Mouse (Mus musculus): ENCODE data around the gene Iqcn.

The Iqcn gene

DNA sequence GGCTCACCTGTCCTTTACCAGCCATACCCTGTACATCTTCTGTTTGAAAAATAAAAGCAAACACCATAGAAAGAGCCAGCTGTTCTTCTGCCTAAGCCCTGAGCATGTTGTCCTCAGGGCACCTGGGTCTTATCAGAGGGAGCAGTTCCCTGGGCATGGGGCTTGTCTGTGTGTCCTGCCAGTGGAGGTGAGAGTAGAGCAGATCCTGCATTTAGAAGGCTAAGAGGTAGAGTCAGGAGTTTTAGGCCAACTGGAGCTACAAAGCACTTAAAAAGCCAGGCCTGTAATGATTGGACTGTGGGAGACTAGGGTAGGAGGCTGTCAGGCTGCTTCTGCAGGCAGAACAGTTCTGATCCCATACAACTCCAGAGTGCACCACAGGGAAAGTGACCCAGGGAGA is 24.6 kb upstream of the Iqcn start:
- DNase-seq (ENCODE audit: low read depth, low spot score): no peak

DNA sequence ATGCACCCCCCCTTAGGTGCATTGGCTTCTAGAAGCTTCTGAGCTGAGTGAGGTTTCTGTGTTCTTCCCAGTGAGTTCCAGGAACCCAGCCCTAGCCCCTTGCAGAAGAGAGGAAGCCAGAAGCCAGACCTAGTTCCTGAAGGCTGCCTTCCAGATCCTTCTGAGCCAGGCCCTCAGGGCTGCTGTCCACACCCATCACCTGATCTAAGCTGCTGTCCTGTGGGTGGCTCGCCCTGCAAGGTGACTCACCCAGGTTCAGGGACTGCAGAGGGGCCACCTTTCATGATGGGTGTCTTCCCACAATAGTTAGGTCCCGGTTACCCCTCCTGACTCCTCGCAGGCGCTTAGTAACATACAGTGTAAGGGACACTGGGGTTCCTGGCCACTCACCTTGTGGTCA is 23.9 kb upstream of the Iqcn start:
- no peak for DNase-seq (ENCODE audit: low read depth, low spot score)

DNA sequence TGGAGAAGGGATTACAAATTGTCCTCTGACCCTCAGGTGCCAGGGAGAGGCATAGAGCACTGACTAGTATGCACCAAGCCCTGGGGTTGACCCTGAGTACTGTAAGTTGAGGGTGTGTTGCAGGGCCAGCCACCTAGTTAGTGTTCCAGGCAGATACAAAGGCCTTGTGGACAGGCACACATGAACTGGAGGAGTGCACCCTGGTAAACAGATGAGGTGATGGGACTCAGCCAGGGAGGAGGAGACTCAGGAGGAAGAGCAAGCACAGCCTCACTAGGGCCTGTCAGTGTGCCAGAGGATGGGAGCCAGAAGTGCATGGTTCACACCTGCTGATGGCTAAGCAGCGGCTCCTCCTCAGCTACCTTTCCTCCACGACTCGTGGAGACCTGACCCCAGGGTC is 23.2 kb upstream of the Iqcn start:
- no peak for DNase-seq (ENCODE audit: low read depth, low spot score)

DNA sequence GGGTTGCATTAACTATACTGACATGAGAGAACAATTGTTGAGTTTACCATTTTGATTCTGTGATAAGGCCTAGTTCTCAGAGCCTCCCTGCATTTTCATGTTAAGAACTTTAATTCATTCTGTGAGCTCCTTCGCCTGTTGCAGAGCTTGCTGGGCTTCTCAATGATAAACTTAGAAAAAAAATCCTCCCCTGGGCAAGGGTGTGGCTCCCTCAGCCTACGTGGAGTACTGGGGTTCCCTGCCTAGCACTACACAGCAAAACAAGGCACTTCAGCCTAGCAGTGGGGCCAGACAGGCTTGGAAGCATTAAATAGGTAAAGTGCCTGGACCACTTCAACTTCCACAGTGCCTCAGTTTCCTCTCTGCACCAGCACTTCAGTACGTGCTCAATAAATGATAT is 21.8 kb upstream of the Iqcn start:
- no peak for DNase-seq (ENCODE audit: low read depth, low spot score)

DNA sequence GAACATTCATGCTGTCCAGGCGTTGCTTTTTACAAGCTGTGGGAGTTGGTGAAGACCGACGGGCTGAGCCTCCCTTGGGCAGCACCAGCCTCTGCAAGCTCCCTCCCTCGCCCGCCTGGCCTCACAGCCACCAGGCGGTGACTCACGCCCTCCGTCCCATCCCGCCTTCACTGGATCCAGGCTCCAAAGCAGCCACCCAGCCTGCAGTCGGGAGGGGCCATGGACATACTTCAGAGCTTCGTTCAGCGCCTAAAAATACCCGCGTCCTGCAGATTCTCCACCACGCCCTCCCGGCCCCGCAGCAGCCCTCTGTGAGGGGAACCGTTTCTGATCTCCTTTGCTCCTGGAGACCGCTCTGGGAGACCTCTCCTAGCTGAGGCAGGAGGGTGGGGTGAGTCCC is 21.1 kb upstream of the Iqcn start:
- no peak for DNase-seq (ENCODE audit: low read depth, low spot score)

DNA sequence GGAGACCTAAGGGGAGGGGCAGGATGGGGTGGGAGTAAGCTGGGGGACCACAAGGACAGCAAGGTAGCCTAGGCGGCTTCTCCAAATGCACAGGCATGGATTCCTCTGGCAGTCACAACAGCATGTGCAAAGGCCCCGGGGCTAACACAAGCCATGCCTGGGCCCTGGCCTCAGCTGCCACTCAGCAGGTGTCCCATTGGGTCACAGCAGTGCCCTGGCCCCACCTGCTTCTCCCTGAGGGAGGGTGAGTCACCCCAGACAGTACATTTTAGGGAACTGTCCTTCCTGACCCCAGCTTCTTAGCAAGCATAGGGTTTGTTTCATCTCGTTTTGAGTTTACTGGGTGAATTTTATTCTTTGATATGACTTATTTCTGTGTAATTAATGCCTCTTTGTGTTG is 20.6 kb upstream of the Iqcn start:
- DNase-seq (ENCODE audit: low read depth, low spot score): peak; percentile 25

DNA sequence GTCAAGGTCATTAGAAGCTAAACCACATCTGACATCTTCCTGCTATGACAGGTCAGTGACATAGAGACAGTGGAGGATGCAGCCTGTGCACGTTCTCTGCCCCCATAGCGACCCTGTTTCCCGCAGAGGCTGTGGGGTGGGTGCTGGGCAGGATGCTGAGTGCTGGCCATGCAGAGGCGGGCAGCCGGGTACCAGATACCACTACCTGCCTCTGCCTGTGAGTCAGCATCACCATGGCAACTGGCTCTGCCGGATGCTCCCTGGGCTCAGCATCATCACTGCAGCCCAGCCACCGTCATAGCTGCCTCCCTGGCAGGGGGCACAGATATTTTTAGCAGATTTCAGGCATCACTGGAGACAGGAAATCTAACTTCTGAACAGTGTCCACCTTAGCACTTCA is 19.0 kb upstream of the Iqcn start:
- no peak for DNase-seq (ENCODE audit: low read depth, low spot score)

DNA sequence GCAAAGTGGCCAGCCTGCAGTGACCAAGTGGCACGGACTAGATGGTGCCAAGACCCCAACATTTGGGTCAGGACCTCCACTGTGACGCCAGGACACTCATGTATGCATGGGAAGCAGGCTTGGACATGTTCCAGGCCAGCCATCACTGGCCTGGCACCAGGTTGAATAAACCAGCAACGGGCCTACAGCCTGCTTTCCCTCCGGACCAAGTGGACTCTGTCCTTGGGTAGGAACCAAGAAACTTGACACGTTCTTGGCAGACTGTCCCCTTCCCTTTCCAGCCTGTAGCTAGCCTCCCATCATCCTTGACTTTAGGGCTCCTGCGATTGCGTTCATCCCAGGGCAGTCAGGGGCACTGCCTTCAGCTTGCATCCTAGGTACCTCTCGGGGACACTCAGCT is 15.7 kb upstream of the Iqcn start:
- DNase-seq (ENCODE audit: low read depth, low spot score): no peak

DNA sequence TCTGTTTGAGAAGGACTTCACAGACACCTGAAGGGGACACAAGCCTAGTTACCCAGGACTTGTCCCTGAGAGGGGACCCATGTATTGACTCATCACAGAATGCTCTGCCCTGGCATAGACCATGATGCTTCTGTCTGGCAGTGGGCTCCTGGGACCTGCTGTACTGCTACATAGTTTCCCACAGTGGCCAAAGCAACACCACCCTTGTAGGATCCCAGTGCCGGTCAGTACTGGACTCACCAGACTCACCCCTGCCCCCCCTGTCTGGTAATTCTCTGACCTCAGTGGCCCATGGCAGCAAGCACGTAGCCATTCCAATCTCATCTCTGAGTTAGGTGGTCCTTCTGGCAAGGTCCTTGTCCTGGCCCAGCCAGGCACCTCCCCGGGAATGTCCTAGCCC is 15.1 kb upstream of the Iqcn start:
- DNase-seq (ENCODE audit: low read depth, low spot score): no peak

DNA sequence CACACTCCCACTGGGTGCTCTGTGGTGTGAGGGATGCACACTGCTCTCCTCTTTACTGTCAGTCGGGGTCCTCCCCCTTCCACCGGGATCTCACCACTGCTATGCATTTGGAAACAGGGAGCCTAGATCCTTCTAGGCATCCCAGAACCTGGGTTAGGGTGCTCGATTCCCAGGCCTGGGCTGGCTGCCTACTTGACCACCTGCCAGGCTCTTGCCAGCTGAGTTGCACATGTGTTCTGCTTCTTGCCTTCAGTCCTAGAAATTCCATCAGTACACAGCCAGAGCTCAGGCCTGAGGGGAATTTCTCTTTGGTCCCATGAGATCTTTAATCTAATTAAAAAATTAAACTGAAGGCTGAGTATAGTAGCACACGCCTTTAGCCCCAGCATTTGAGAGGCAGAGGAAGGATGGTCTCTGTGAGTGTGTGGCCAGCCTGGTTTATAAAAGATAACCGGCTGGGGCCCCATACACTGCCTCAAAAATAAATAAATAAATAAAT is 13.3 kb upstream of the Iqcn start:
- no peak for DNase-seq (ENCODE audit: low read depth, low spot score)

DNA sequence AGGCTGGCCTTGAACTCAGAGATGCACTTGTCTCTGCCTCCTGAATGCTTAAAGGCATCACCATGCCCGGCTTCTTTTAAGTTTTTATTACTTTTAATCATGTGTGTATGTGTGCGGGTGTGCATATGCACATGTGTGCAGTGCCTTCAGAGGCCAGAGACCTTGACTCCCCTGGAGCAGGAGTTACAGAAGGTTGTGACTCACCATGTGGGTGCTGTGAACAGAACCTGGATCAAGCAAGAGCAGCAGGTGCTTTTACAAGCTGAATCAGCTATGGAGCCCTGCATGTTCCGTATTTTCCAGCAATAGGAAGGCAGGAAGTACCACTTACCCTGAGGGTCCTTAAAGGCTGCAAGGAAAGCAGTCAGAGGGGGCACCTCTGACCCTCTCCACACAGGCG is 12.0 kb upstream of the Iqcn start:
- DNase-seq (ENCODE audit: low read depth, low spot score): no peak

DNA sequence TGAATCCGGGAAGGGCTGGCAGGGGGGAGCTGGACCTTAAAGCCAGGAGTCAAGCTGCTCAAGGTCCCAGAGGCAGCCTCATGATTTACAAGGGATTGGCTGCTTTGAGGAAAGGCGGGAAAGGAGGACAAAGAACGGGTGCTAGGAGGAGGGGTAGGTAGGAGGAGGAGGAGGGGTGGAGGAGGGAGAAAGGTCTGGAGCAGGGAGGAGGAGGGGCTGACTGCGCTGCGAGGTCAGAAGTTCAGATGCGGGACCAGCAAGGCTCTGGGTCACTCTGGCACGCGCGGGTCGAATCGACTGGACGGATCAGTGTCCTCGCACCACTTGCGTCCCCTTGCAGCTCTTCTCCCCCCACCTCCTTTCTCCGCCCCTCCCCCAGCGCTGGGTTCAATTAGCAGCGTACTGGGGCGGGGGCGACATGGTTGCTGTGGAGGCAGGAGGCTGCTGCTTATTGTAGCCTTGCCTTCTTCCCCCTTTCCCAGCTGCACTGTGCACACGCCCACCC is 11.5 kb upstream of the Iqcn start:
- DNase-seq (ENCODE audit: low read depth, low spot score): no peak

DNA sequence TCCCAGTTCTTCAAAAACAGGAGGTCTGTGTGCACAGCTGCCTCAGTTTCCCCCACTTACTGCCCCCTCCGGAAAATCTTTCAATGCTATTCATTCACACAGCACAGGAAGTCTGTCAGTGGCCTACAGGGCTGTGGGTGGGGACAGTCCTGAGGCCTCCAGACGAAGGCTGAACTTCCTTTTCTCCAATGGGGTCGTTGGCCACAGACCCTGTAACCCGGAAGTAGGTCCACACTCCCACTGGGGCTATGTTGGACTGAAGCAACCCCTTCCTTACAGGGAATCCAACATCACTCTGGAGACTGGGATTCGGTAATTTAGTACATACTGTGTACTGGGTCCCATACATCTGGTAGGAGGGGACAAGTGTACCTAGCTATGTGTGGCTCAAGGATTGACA is 9.6 kb upstream of the Iqcn start:
- DNase-seq (ENCODE audit: low read depth, low spot score): peak; percentile 69

DNA sequence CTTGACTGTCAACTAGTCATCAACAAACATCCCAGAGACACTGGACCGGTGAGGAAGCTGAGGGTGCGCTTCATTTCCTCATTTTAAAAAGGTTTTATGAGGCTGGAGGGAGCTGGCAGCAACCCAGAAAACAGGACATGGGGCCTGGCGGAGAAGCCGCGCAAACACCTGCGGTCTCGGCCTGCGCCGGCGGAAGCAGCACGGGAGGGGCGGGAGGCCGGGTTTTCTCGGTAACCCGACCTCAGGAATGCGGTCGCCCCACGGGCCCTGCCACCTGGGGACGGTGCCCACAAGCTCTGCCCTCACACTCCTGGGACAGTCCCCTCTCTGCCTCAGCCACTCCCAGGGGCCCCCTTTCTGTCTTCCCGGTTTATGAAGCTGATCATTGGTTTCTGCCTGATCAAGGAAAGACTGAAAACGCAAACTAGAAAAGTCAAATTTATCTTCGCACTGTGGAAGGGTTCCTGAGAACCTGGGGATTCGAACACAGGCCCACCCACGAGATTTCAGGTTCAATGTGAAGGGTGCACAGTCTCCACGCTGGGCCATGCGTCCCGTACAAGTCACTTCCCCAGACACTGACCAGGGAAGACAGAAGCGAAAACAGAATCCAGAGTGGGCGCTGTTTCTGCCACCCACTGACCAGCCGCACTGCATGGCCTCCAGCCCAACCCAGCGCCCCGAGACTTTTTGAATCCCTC is 7.8 kb upstream of the Iqcn start:
- peak; percentile 94 for DNase-seq (ENCODE audit: low read depth, low spot score)

DNA sequence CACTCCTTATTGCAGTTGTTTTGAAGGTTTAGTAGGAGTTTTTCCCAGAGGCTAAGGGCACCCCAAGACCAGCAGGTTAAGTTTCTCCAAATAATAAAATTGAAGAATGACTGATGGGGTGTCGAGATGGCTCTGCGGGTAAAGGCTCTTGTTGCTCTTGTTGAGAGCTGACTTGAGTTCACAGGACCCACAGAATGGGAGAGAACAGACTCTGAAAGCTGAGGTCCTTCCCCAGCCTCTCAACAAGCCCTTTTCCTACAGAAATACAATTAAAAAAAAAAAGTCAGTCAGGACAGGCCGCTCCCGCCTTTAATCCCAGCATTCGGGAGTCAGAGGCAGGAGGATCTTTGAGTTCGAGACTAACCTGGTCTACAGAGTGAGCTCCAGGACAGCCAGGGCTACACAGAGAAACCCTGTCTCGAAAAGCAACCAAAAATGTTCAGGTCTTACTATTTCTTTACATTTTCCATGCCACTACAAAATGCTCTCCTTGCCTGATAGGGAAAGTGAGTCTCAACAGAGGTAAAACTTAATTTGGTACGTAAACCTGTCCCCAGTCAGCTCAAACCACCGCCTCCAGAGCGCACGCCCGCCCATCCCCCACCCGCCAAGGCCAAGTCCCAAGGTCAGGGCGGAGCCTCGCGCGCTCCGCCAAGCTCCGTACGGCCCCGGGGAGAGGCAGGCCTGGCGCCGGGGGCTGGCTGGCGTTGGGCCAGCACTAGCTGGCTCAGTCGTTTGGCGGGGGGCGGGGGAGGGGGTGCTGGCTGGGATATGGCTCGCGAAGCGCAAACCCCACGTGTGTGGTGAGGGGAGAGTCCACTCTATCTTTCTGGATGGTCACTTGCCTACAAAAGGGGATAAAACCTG is 7.0 kb upstream of the Iqcn start:
- DNase-seq (ENCODE audit: low read depth, low spot score): peak; percentile 95

DNA sequence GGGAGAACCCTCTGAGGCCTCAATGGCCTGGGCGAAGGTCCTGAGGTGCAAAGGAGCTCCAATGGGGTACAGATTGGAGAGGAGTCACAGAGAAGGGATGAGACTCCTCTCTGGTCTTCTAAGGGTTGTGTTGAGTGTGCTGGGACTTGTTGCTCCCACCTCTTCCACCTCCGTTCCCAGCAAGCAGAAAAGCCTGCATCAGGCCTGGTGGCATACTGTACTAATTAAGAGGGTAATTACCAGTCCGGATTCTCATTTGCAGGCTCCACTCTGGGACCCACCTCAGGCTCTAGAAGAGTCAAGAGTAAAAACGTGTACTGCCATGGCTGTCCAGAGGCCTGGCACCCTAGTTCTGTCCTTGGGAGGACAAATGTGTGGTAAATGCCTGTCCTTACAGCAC is 6.3 kb upstream of the Iqcn start:
- peak; percentile 67 for DNase-seq (ENCODE audit: low read depth, low spot score)

DNA sequence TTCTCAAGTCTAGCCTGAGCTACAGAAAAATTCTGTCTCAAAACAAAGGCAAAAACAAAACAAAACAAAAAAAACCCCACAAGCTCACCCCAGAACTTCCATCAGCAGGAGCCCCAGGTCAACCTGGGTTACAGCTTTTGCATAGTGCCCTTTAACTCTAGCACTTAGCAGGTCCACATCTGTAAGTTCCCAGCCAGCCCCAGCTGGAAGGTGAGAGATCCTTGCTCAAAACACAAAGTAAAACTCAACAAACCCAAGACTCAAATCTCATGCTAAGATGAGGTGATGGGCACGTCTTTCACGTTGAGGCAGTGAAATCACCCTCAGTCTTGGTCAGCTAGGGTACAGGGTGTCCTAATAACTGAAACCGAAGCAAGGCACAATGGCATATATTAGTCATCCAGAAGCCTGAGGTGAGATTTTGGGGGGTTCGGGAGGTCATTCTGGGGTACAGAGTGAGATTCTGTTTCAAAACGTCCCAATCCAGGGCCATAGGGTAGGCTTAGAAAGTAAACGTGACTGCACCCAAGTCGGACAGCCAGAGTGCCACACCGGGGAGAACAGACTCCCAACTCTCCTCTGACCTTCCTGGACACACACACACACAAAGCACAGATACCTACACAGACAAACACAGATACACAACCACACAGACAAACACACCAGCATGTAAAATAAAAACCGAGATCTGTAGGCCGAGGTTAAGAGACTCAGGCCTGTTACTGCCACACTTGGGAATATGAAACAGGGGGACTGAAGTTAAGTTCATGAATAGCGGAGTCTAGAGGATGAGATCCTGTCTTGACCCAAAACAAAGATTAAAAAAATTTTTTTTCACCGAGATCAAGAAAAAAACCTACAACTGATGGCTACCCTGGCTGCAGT is 5.6 kb upstream of the Iqcn start:
- DNase-seq (ENCODE audit: low read depth, low spot score): peak; percentile 77

DNA sequence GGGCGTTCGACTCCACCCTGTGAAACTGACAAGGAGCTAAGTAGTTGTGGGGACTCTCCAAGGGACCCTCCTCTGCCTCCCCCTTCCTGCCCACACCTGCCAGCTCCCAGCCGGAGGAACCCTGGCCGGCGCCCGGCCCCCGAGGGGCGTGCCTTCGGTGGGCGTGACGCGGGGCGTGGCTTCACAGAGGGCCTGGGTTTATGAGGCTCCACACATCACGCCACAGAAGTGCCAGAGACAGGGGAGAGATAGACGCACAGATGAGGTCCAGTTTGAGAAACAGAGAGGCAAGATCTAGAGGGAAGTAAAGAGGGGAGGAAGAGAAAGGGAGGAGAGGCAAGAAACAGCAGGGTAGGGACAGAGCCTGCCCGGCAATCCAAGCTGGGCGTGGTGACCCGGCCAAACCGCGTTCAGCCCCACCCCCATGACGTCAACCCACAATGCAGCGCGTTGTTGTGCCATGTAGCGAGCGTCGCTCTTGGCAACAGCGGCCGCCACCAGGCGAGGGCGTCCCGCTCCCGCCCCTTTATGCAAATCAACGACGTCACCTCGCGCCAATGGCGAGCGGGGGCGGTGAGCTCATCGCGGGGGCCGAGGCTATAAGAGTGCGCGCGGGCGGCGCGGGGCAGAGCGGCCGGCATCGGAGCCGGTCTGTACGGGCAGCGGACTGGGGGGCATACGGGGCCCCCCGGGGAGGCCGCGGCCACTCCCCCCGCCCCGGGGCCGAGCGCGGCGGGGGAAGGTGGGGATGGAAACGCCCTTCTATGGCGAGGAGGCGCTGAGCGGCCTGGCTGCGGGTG is 4.7 kb upstream of the Iqcn start, which contains the start of gene Jund:
Gene Jund, plus strand, starts transcription at position 640 of the 800 bp plus-strand sequence.
- DNase-seq (ENCODE audit: low read depth, low spot score): peak; percentile 100

DNA sequence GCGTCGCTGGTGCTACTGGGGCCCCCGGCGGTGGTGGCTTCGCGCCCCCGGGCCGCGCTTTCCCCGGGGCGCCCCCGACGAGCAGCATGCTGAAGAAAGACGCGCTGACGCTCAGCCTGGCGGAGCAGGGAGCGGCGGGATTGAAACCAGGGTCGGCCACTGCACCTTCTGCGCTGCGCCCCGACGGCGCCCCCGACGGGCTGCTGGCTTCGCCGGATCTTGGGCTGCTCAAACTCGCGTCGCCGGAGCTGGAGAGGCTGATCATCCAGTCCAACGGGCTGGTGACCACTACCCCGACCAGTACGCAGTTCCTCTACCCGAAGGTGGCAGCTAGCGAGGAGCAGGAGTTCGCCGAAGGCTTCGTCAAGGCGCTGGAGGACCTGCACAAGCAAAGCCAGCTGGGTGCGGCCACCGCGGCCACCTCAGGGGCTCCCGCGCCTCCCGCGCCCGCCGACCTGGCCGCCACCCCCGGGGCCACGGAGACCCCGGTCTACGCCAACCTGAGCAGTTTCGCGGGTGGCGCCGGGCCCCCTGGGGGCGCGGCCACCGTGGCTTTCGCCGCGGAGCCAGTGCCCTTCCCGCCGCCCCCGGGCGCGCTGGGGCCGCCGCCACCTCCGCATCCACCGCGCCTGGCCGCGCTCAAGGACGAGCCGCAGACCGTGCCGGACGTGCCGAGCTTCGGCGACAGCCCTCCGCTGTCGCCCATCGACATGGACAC is 4.0 kb upstream of the Iqcn start:
- DNase-seq (ENCODE audit: low read depth, low spot score): no peak

DNA sequence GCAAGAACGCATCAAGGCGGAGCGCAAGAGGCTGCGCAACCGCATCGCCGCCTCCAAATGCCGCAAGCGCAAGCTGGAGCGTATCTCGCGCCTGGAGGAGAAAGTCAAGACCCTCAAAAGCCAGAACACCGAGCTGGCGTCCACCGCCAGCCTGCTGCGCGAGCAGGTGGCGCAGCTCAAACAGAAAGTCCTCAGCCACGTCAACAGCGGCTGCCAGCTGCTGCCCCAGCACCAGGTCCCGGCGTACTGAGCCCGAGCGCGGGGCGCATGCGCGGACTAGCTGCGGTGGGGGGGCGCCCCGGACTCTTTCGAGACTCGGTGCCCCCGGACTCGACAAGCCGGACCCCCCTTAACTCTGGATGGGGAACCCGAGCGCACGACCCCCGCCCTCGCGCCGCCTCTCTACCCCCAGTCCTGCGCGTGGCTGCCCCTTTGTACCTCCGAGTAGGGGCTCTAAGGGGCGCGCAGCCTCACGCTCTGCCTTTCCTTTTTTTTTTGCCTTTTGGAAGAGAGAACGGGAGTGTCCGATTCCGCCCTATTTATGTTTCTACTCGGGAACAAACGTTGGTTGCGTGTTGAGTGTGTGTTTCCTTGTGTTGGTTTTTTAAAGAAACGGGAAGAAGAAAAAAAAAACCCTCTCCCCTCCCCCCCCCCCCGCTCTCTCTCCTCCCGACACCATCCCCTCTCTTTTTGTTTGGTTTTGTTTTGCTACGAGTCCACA is 3.3 kb upstream of the Iqcn start:
- DNase-seq (ENCODE audit: low read depth, low spot score): peak; percentile 92

Data from A20 (cell line).